Mouse (Mus musculus): ENCODE measurements around the gene Enpp5.

The Enpp5 gene

GRCm38 (mm10) chr17:44078631-44079350, at the start of gene Enpp5:
Gene Enpp5, plus strand, starts transcription at chr17:44078813.
- DNase-seq = peak; percentile 87

- no peak for DNase-seq
Observed at GRCm38 (mm10) chr17:44029616-44030015, 49.0 kb upstream of the Enpp5 start.

- no peak for DNase-seq
Observed at GRCm38 (mm10) chr17:44030776-44031587, 47.6 kb upstream of the Enpp5 start.

- DNase-seq = no peak
Observed at GRCm38 (mm10) chr17:44035005-44035404, 43.6 kb upstream of the Enpp5 start.

- DNase-seq = peak; percentile 61
Observed at GRCm38 (mm10) chr17:44038656-44039055, 40.0 kb upstream of the Enpp5 start.

- DNase-seq = no peak
Observed at GRCm38 (mm10) chr17:44040449-44040848, 38.2 kb upstream of the Enpp5 start.

GRCm38 (mm10) chr17:44042301-44042700, 36.3 kb upstream of the Enpp5 start:
- DNase-seq = no peak

- no peak for DNase-seq
Observed at GRCm38 (mm10) chr17:44042861-44043260, 35.8 kb upstream of the Enpp5 start.

GRCm38 (mm10) chr17:44053427-44053826, 25.2 kb upstream of the Enpp5 start:
- DNase-seq = no peak

- no peak for DNase-seq
Observed at GRCm38 (mm10) chr17:44057123-44057522, 21.5 kb upstream of the Enpp5 start.

GRCm38 (mm10) chr17:44058145-44058544, 20.5 kb upstream of the Enpp5 start:
- no peak for DNase-seq

GRCm38 (mm10) chr17:44060781-44061180, 17.8 kb upstream of the Enpp5 start:
- DNase-seq = no peak

GRCm38 (mm10) chr17:44061289-44061890, 17.2 kb upstream of the Enpp5 start:
- DNase-seq = no peak

- no peak for DNase-seq
Observed at GRCm38 (mm10) chr17:44068876-44069275, 9.7 kb upstream of the Enpp5 start.

GRCm38 (mm10) chr17:44071680-44072079, 6.9 kb upstream of the Enpp5 start:
- no peak for DNase-seq

- DNase-seq = no peak
Observed at GRCm38 (mm10) chr17:44075601-44076000, 3.0 kb upstream of the Enpp5 start.

- peak; percentile 43 for DNase-seq
Observed at GRCm38 (mm10) chr17:44076051-44076680, 2.4 kb upstream of the Enpp5 start.

- no peak for DNase-seq
Observed at GRCm38 (mm10) chr17:44077146-44077842, 1.3 kb upstream of the Enpp5 start.

GRCm38 (mm10) chr17:44077843-44078160, 811 bp upstream of the Enpp5 start:
- DNase-seq = no peak

GRCm38 (mm10) chr17:44083156-44083555, 4.5 kb downstream of the Enpp5 start:
- DNase-seq = no peak

- no peak for DNase-seq
Observed at GRCm38 (mm10) chr17:44088226-44088625, 9.6 kb downstream of the Enpp5 start.

GRCm38 (mm10) chr17:44090916-44091315, 12.3 kb downstream of the Enpp5 start:
- DNase-seq = no peak

GRCm38 (mm10) chr17:44091512-44091911, 12.9 kb downstream of the Enpp5 start:
- no peak for DNase-seq

Measured in embryo, embryonic 11 days (tissue).